Mouse (Mus musculus) left cerebral cortex, adult 8-10 months (tissue): Measurements from ENCODE around the gene Calm2. TPM values are rescaled to one million over a fixed set of nuclear protein-coding genes. Genes with fewer than 3 reads are reported as not detected.

ENCODE experiments used
- DNase-seq, 2 experiments: peaks; one replicate each; pipeline ENCODE4 v3.0.0; 2022; ENCODE audit warnings: low spot score in 2 of 2
- total RNA-seq, 4 experiments: library from RNA; stranded (reverse); gene quantifications; 2 replicates each; pipeline ENCODE4 v1.2.4; 2022

Gene Calm2
- 1,000 to 10,000 TPM; 2,138 to 2,258 (median 2,232) TPM for total RNA-seq

- DNase-seq = peak; percentile 95 to 98
Measured at GRCm38 (mm10) chr17:87446767-87447611, at the start of gene Calm2. Gene Calm2 (minus strand): TSS chr17:87446935.

- DNase-seq = no peak
Measured at GRCm38 (mm10) chr17:87495504-87495903, 48.8 kb upstream of the Calm2 start.

- DNase-seq = no peak
Measured at GRCm38 (mm10) chr17:87494310-87494709, 47.6 kb upstream of the Calm2 start.

GRCm38 (mm10) chr17:87492286-87492685, 45.6 kb upstream of the Calm2 start:
- peak in 1 of 2 experiments; percentile 72 for DNase-seq

- no peak for DNase-seq
Measured at GRCm38 (mm10) chr17:87490295-87490694, 43.6 kb upstream of the Calm2 start.

- DNase-seq = no peak
Measured at GRCm38 (mm10) chr17:87485751-87486150, 39.0 kb upstream of the Calm2 start.

GRCm38 (mm10) chr17:87482867-87483266, 36.1 kb upstream of the Calm2 start:
- DNase-seq = no peak

- DNase-seq = no peak
Measured at GRCm38 (mm10) chr17:87478569-87478968, 31.8 kb upstream of the Calm2 start.

- no peak for DNase-seq
Measured at GRCm38 (mm10) chr17:87477611-87478010, 30.9 kb upstream of the Calm2 start.

- DNase-seq = no peak
Measured at GRCm38 (mm10) chr17:87475356-87475755, 28.6 kb upstream of the Calm2 start.

GRCm38 (mm10) chr17:87474501-87474795, 27.7 kb upstream of the Calm2 start:
- no peak for DNase-seq

GRCm38 (mm10) chr17:87473736-87474500, 27.2 kb upstream of the Calm2 start:
- DNase-seq = peak in 1 of 2 experiments; percentile 75

GRCm38 (mm10) chr17:87473441-87473735, 26.7 kb upstream of the Calm2 start:
- DNase-seq = no peak

GRCm38 (mm10) chr17:87472879-87473278, 26.1 kb upstream of the Calm2 start:
- no peak for DNase-seq

GRCm38 (mm10) chr17:87471661-87472060, 24.9 kb upstream of the Calm2 start:
- no peak for DNase-seq

- no peak for DNase-seq
Measured at GRCm38 (mm10) chr17:87470797-87471196, 24.1 kb upstream of the Calm2 start.

GRCm38 (mm10) chr17:87470282-87470681, 23.5 kb upstream of the Calm2 start:
- no peak for DNase-seq

GRCm38 (mm10) chr17:87469428-87469827, 22.7 kb upstream of the Calm2 start:
- no peak for DNase-seq

- no peak for DNase-seq
Measured at GRCm38 (mm10) chr17:87468616-87469015, 21.9 kb upstream of the Calm2 start.

- no peak for DNase-seq
Measured at GRCm38 (mm10) chr17:87461499-87461896, 14.8 kb upstream of the Calm2 start.

- no peak for DNase-seq
Measured at GRCm38 (mm10) chr17:87460669-87461498, 14.1 kb upstream of the Calm2 start.
